Mouse (Mus musculus) embryonic facial prominence, embryonic 12.5 days (tissue): ENCODE results near the gene Pik3r2. TPM values are rescaled to one million over a fixed set of nuclear protein-coding genes. Genes with fewer than 3 reads are reported as not detected.

ENCODE experiments used
- ATAC-seq: fragments of 200-750 bp; cut with Nextera tagmentation; 2 replicates; pipeline ENCODE4 v1.8.0; 2017; ENCODE audit not compliant: insufficient number of reproducible peaks, insufficient read depth, low FRiP score, low TSS enrichment
- H3K27ac ChIP-seq: fragments of 300-500 bp; sonication (generic); 2 replicates; pipeline ENCODE4 v1.5.1; 2016; ENCODE audit warnings: mild to moderate bottlenecking
- H3K27me3 ChIP-seq: fragments of 300-500 bp; sonication (generic); 2 replicates; pipeline ENCODE4 v1.6.1; 2016; ENCODE audit warnings: mild to moderate bottlenecking, moderate library complexity
- H3K36me3 ChIP-seq: fragments of 300-500 bp; sonication (generic); 2 replicates; pipeline ENCODE4 v1.6.1; 2016; ENCODE audit warnings: mild to moderate bottlenecking
- H3K4me1 ChIP-seq: fragments of 300-500 bp; sonication (generic); 2 replicates; pipeline ENCODE4 v1.6.1; 2016
- H3K4me2 ChIP-seq: fragments of 300-500 bp; sonication (generic); replicated peaks from 2 replicates; pipeline ENCODE4 v1.6.1; 2016; ENCODE audit warnings: mild to moderate bottlenecking, moderate library complexity
- H3K4me3 ChIP-seq: fragments of 300-500 bp; sonication (generic); 2 replicates; pipeline ENCODE4 v1.5.1; 2016; ENCODE audit warnings: mild to moderate bottlenecking
- H3K9ac ChIP-seq: fragments of 300-500 bp; sonication (generic); 2 replicates; pipeline ENCODE4 v1.6.1; 2016; ENCODE audit warnings: mild to moderate bottlenecking, moderate library complexity
- H3K9me3 ChIP-seq: fragments of 300-500 bp; sonication (generic); 2 replicates; pipeline ENCODE4 v1.6.1; 2016; ENCODE audit warnings: mild to moderate bottlenecking, moderate library complexity
- WGBS: fragments of 180-500 bp; shearing (Covaris S2); methylation state at CpG from one replicate; pipeline ENCODE4 v1.1.7; 2016; 5-methylcytosine and 5-hydroxymethylcytosine counted together
- polyA plus RNA-seq: library from polyadenylated mRNA; unstranded; fragments of >200 nt; fragmentation: Nextera tagmentation; extraction: Ambion mirVana; gene quantifications from 2 replicates; pipeline ENCODE4 v1.2.1, GENCODE M21; 2016

Gene Pik3r2
- polyA plus RNA-seq, 1 experiment from 2014 or later = 78.0 TPM

GRCm38 (mm10) chr8:70800648-70801047 lies 24.1 kb upstream of the Pik3r2 start:
- H3K9ac ChIP-seq = no peak overlapping the region
- H3K4me1 ChIP-seq = peaks cover 19% of the 10 kb centered on the region
- no peaks in the 10 kb centered on the region for H3K9me3 ChIP-seq
- 49% methylated on average over 10 of the region's 10 CpGs for WGBS
- peaks cover 76% of the 10 kb centered on the region for H3K27me3 ChIP-seq
- no peak overlapping the region for H3K27ac ChIP-seq
- ATAC-seq = no peak
- H3K4me3 ChIP-seq = no peak overlapping the region
- no peak overlapping the region for H3K4me2 ChIP-seq
- H3K36me3 ChIP-seq = no peaks in the 10 kb centered on the region

DNA sequence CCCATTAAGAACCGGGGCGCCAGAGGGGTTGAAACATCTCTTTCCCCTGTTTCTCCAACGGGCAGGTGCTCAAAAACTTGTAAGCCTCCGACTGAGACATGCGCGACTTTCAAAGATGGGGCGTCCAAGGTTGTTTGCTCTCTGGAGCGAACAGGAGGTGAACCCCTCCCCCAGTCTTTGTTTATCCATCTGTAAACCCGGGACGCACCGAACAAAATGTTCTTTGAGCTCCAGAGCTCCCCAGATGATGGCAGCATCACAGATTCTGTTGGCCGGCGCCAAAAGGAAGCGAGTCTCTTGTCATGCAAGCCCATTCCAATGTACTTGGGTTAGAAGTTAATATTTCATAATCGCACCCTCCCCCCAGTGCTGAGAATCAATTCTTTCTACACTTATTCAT lies 21.8 kb upstream of the Pik3r2 start:
- WGBS = 13% methylated on average over 15 of the region's 15 CpGs
- Histone ChIP-seq H3K4me1 (peaks cover 8% of the 10 kb centered on the region), H3K27ac (no peak overlapping the region), H3K9me3 (no peaks in the 10 kb centered on the region), H3K36me3 (no peaks in the 10 kb centered on the region), H3K9ac (no peak overlapping the region), H3K4me2 (peak overlapping the region; percentile 82), H3K4me3 (peak overlapping the region; percentile 52), H3K27me3 (peaks cover 72% of the 10 kb centered on the region)
- ATAC-seq = no peak

DNA sequence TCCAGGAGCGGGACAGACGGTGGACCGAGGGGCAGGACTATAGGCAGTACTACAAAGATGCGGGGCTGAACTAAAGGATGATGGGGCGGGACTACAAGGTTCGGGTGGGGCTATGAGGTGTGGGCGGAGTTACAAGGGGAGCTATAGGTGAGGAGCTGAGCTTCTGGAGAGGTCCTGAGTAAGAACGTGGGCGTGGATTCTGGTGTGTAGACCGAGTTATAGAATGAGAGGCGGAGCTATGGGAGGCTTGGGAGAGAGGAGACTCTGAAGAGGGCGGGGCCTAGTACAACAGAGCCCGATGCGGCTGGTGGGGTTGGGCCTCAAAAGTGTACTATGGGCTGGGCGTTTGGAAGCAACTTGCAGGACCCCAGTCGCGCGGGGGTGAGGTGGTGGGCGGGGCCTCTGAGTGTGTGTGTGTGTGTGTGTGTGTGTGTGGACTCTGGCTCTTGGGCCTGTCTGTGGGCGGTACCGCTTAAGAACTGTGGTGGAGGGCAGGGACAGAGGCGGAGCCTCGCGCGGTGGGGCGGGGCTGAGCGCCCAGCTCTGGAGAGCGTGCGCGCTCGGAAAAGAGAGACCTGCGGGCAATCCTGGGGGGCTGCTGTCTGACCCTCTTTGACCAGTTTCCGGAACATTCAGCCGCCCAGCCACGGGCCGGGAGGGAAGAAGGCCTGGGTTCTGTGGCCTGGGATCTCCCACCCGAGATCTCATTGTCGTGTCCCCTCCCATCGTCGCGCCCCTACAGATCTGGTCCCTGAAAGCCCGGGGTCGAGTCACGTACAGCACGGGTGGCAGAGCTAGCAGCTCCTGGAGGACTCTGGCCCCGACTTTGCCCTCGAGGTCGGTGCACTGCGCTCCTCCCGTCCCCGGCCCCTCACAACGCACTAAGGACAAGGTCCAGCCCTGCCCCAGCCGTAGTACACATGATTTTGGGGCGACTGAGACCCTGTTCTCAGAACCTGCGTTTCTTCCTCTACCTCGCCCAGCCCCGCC lies 20.9 kb upstream of the Pik3r2 start:
- Histone ChIP-seq H3K9me3 (no peaks in the 10 kb centered on the region), H3K27ac (no peak overlapping the region; the same call in 1 of the 2 replicates), H3K4me1 (peaks cover 16% of the 10 kb centered on the region), H3K9ac (peak overlapping the region; percentile 64), H3K4me2 (peak overlapping the region; percentile 82), H3K27me3 (peaks cover 64% of the 10 kb centered on the region), H3K4me3 (peak overlapping the region; percentile 52), H3K36me3 (no peaks in the 10 kb centered on the region)
- 1% methylated on average over 51 of the region's 57 CpGs for WGBS
- ATAC-seq = peak; percentile 88

- Histone ChIP-seq H3K4me3 (peak overlapping the region; percentile 52), H3K4me1 (peaks cover 21% of the 10 kb centered on the region), H3K9ac (peak overlapping the region; percentile 64), H3K4me2 (peak overlapping the region; percentile 82), H3K36me3 (no peaks in the 10 kb centered on the region), H3K27ac (peak overlapping the region; percentile 52; the same call in 1 of the 2 replicates), H3K9me3 (no peaks in the 10 kb centered on the region), H3K27me3 (peaks cover 56% of the 10 kb centered on the region)
- 2% methylated on average over 54 of the region's 54 CpGs for WGBS
- ATAC-seq = no peak
Measured at GRCm38 (mm10) chr8:70796403-70797080, 20.0 kb upstream of the Pik3r2 start.

GRCm38 (mm10) chr8:70795370-70795769 lies 18.9 kb upstream of the Pik3r2 start:
- Histone ChIP-seq H3K9me3 (no peaks in the 10 kb centered on the region), H3K4me1 (peaks cover 33% of the 10 kb centered on the region), H3K4me2 (no peak overlapping the region), H3K36me3 (no peaks in the 10 kb centered on the region), H3K9ac (no peak overlapping the region), H3K27me3 (peaks cover 46% of the 10 kb centered on the region), H3K27ac (no peak overlapping the region), H3K4me3 (no peak overlapping the region)
- no peak for ATAC-seq
- WGBS = 82% methylated on average over 2 of the region's 2 CpGs

- WGBS = 79% methylated on average over 2 of the region's 2 CpGs
Measured at GRCm38 (mm10) chr8:70794215-70794614, 17.7 kb upstream of the Pik3r2 start.

GRCm38 (mm10) chr8:70792700-70793099 lies 16.2 kb upstream of the Pik3r2 start:
- Histone ChIP-seq H3K27ac (peak overlapping the region; percentile 87), H3K4me2 (peak overlapping the region; percentile 81), H3K36me3 (peaks cover 20% of the 10 kb centered on the region), H3K9ac (peak overlapping the region; percentile 89), H3K9me3 (no peaks in the 10 kb centered on the region), H3K4me1 (peaks cover 45% of the 10 kb centered on the region), H3K4me3 (peak overlapping the region; percentile 75), H3K27me3 (peaks cover 23% of the 10 kb centered on the region)
- WGBS = 0% methylated on average over 20 of the region's 20 CpGs
- ATAC-seq = peak; percentile 32

More at GRCm38 (mm10) chr8:70794215-70794614, 17.7 kb upstream of the Pik3r2 start:
- Histone ChIP-seq H3K27me3 (peaks cover 34% of the 10 kb centered on the region), H3K4me1 (peaks cover 34% of the 10 kb centered on the region), H3K9me3 (no peaks in the 10 kb centered on the region), H3K9ac (no peak overlapping the region), H3K36me3 (0 out of 2 replicates have a peak, but pooled peaks cover 5% of the 10 kb centered on the region), H3K4me3 (no peak overlapping the region), H3K27ac (no peak overlapping the region), H3K4me2 (no peak overlapping the region)
- no peak for ATAC-seq

- ATAC-seq = peak; percentile 80
Measured at GRCm38 (mm10) chr8:70791975-70792691, 15.6 kb upstream of the Pik3r2 start.

DNA sequence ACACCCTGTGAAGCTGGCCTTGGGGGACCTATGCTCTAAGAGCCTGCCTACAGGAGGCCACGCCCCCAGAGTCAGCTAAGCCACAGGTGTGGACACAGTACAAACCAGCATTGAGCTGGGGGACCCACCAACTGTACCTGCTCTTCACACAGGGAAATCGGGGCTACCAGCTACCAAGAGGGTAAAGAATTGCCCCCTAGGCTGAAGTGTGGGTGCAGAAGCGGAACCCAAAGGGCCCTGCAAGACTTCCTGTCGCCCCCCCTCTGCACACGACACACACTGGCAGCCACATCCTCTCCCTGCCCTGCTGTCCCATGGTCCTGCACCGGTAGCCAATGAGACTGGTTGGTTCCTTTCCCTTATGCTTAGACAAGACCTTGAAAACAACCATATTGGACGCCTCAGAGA lies 14.8 kb upstream of the Pik3r2 start:
- Histone ChIP-seq H3K9me3 (no peaks in the 10 kb centered on the region), H3K4me2 (peak overlapping the region; percentile 81), H3K27me3 (peaks cover 23% of the 10 kb centered on the region), H3K9ac (peak overlapping the region; percentile 89), H3K36me3 (peaks cover 28% of the 10 kb centered on the region), H3K27ac (peak overlapping the region; percentile 36; the same call in 1 of the 2 replicates), H3K4me3 (peak overlapping the region; percentile 75), H3K4me1 (peaks cover 40% of the 10 kb centered on the region)
- ATAC-seq = no peak
- 78% methylated on average over 7 of the region's 7 CpGs for WGBS

More at GRCm38 (mm10) chr8:70791975-70792691, 15.6 kb upstream of the Pik3r2 start:
- peaks cover 24% of the 10 kb centered on the region for H3K36me3 ChIP-seq
- peaks cover 23% of the 10 kb centered on the region for H3K27me3 ChIP-seq
- peaks cover 44% of the 10 kb centered on the region for H3K4me1 ChIP-seq
- WGBS = 4% methylated on average over 58 of the region's 58 CpGs
- H3K4me3 ChIP-seq = peak overlapping the region; percentile 75
- peak overlapping the region; percentile 87 for H3K27ac ChIP-seq
- no peaks in the 10 kb centered on the region for H3K9me3 ChIP-seq
- peak overlapping the region; percentile 81 for H3K4me2 ChIP-seq
- peak overlapping the region; percentile 89 for H3K9ac ChIP-seq

GRCm38 (mm10) chr8:70790846-70791245 lies 14.3 kb upstream of the Pik3r2 start:
- ATAC-seq = no peak
- H3K36me3 ChIP-seq = peaks cover 33% of the 10 kb centered on the region
- no peak overlapping the region for H3K27ac ChIP-seq
- H3K27me3 ChIP-seq = peaks cover 19% of the 10 kb centered on the region
- H3K4me1 ChIP-seq = peaks cover 40% of the 10 kb centered on the region
- H3K9me3 ChIP-seq = no peaks in the 10 kb centered on the region
- peak overlapping the region; percentile 89; the same call in 1 of the 2 replicates for H3K9ac ChIP-seq
- WGBS = 66% methylated on average over 8 of the region's 8 CpGs
- peak overlapping the region; percentile 75; the same call in 1 of the 2 replicates for H3K4me3 ChIP-seq
- peak overlapping the region; percentile 81 for H3K4me2 ChIP-seq

DNA sequence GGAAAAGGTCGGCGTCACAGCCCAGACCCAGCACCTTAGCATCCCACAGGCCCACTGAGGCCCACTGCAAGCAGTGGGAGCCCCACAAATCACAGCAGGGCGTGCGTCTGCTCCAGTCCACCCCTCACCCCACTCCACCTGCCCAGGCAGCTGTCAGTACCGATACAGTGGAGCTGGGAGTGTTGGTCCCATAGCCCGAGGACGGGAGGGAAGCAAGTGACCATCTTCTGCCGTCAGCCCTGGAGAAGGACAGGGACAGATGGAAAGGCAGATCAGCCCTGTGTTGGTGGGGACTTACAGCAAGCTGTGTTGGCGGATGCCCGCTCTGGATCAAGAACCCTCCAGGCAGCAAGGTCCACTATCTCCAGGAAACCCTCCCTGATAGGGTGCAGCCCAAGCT lies 12.5 kb upstream of the Pik3r2 start:
- H3K4me1 ChIP-seq = peaks cover 40% of the 10 kb centered on the region
- H3K9ac ChIP-seq = no peak overlapping the region
- H3K27ac ChIP-seq = no peak overlapping the region
- no peak overlapping the region for H3K4me3 ChIP-seq
- no peak for ATAC-seq
- H3K36me3 ChIP-seq = peaks cover 50% of the 10 kb centered on the region
- peaks cover 9% of the 10 kb centered on the region; the same call in 1 of the 2 replicates for H3K27me3 ChIP-seq
- no peak overlapping the region for H3K4me2 ChIP-seq
- 77% methylated on average over 10 of the region's 10 CpGs for whole genome bisulfite sequencing
- no peaks in the 10 kb centered on the region for H3K9me3 ChIP-seq
